Mouse (Mus musculus) kidney, embryonic 14.5 days (tissue): ENCODE results near the gene Mef2a. TPM values are rescaled to one million over a fixed set of nuclear protein-coding genes. Genes with fewer than 3 reads are reported as not detected.

Experiments
- ATAC-seq: fragments of 200-750 bp; cut with Nextera tagmentation; 2 replicates; pipeline ENCODE4 v1.8.0; 2017; ENCODE audit warnings: moderate number of reproducible peaks, mild to moderate bottlenecking, moderate TSS enrichment, moderate library complexity; ENCODE audit not compliant: low FRiP score, low TSS enrichment
- H3K27ac ChIP-seq: fragments of 300-500 bp; sonication (generic); 2 replicates; pipeline ENCODE4 v1.5.1; 2014; ENCODE audit warnings: low read depth, mild to moderate bottlenecking, low read length, moderate library complexity, mixed read lengths
- H3K27me3 ChIP-seq: fragments of 300-500 bp; sonication (generic); 2 replicates; pipeline ENCODE4 v1.6.1; 2014; ENCODE audit warnings: mild to moderate bottlenecking, low read length; ENCODE audit not compliant: control insufficient read depth, insufficient read depth
- H3K36me3 ChIP-seq: fragments of 300-500 bp; sonication (generic); 2 replicates; pipeline ENCODE4 v1.6.1; 2014; ENCODE audit warnings: low read length, mixed read lengths; ENCODE audit not compliant: control insufficient read depth, insufficient read depth
- H3K4me1 ChIP-seq: fragments of 300-500 bp; sonication (generic); 2 replicates; pipeline ENCODE4 v1.6.1; 2014; ENCODE audit warnings: low read length, mixed read lengths; ENCODE audit not compliant: control insufficient read depth, insufficient read depth
- H3K4me2 ChIP-seq: fragments of 300-500 bp; sonication (generic); replicated peaks from 2 replicates; pipeline ENCODE4 v1.6.1; 2014; ENCODE audit warnings: low read depth, mild to moderate bottlenecking, low read length
- H3K4me3 ChIP-seq: fragments of 300-500 bp; sonication (generic); 2 replicates; pipeline ENCODE4 v1.5.1; 2014; ENCODE audit warnings: mild to moderate bottlenecking, low read length
- H3K9ac ChIP-seq: fragments of 300-500 bp; sonication (generic); 2 replicates; pipeline ENCODE4 v1.6.1; 2014; ENCODE audit warnings: low read depth, mild to moderate bottlenecking, low read length, moderate library complexity
- H3K9me3 ChIP-seq: fragments of 300-500 bp; sonication (generic); 2 replicates; pipeline ENCODE4 v1.6.1; 2016; ENCODE audit warnings: low read length; ENCODE audit not compliant: control insufficient read depth
- WGBS: fragments of 180-500 bp; shearing (Covaris S2); extraction: QIAGEN DNeasy Blood & Tissue Kit; methylation state at CpG from one replicate; pipeline ENCODE4 v1.1.7; 2014; 5-methylcytosine and 5-hydroxymethylcytosine counted together
- polyA plus RNA-seq: library from polyadenylated mRNA; unstranded; fragments of >200 nt; fragmentation: Nextera tagmentation; extraction: Ambion mirVana; gene quantifications from 2 replicates; pipeline ENCODE4 v1.2.1, GENCODE M21; 2014

Mef2a gene
- polyA plus RNA-seq, 1 experiment from 2014 or later = 45.6 TPM

GRCm38 (mm10) chr7:67230221-67230620 lies 142.4 kb downstream of the Mef2a start:
- WGBS = 94% methylated on average over 3 of the region's 3 CpGs
- no peak for ATAC-seq

GRCm38 (mm10) chr7:67229701-67230100 lies 143.0 kb downstream of the Mef2a start:
- Histone ChIP-seq H3K9ac (no peak overlapping the region), H3K27me3 (no peaks in the 10 kb centered on the region), H3K4me2 (no peak overlapping the region), H3K4me1 (no peaks in the 10 kb centered on the region), H3K9me3 (no peaks in the 10 kb centered on the region), H3K27ac (no peak overlapping the region), H3K36me3 (peaks cover 31% of the 10 kb centered on the region), H3K4me3 (no peak overlapping the region)
- ATAC-seq = no peak
- WGBS = 81% methylated on average over 3 of the region's 3 CpGs

More at GRCm38 (mm10) chr7:67230221-67230620, 142.4 kb downstream of the Mef2a start:
- Histone ChIP-seq H3K27me3 (no peaks in the 10 kb centered on the region), H3K4me3 (no peak overlapping the region), H3K9ac (no peak overlapping the region), H3K4me2 (no peak overlapping the region), H3K4me1 (no peaks in the 10 kb centered on the region), H3K27ac (no peak overlapping the region), H3K9me3 (no peaks in the 10 kb centered on the region), H3K36me3 (peaks cover 36% of the 10 kb centered on the region)

DNA sequence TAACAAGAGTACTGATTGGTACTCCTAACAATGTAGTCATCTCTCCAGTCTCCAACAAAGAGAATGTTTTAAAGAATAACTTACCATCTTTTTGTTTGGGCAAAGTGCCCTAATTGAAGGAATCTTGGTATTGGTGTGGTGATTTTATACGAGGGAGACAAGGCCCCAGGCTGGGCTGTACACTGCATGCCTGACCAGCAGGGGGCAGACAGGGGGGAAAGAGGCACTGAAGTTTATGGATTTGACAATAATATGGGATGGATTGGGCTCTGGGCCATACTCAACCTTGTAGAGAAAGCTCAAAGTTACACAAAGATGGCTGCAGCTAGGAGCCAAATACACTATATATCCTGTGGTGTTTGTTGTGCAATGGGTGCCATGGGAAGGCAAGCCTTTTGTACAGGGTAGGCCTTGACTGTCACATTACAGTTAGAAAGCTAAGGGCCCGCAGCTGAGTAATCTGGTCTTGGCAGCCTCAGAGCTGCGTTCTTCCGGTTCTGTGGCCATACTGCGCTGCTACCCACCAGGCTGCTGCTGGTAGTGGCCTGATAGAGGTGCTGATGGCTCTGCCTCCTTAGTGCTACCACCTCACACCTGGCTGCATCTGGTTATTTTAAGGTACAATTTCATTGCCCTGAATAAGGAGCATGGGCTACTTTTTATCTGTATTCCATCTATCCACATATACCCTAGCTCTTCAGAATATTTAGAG lies 143.6 kb downstream of the Mef2a start:
- H3K4me2 ChIP-seq = no peak overlapping the region
- peaks cover 25% of the 10 kb centered on the region for H3K36me3 ChIP-seq
- WGBS = 86% methylated on average over 5 of the region's 5 CpGs
- no peak overlapping the region for H3K27ac ChIP-seq
- H3K4me3 ChIP-seq = no peak overlapping the region
- no peak for ATAC-seq
- H3K9me3 ChIP-seq = no peaks in the 10 kb centered on the region
- H3K27me3 ChIP-seq = no peaks in the 10 kb centered on the region
- H3K4me1 ChIP-seq = no peaks in the 10 kb centered on the region
- no peak overlapping the region for H3K9ac ChIP-seq

- 81% methylated on average over 3 of the region's 3 CpGs for WGBS
- peaks cover under 1% of the 10 kb centered on the region; the same call in 1 of the 2 replicates for H3K4me1 ChIP-seq
- no peaks in the 10 kb centered on the region for H3K9me3 ChIP-seq
These were observed 144.3 kb downstream of the Mef2a start for GRCm38 (mm10) chr7:67228390-67228789.

GRCm38 (mm10) chr7:67227538-67227937 lies 145.1 kb downstream of the Mef2a start:
- 81% methylated on average over 1 of the region's 1 CpGs for WGBS
- Histone ChIP-seq H3K27ac (no peak overlapping the region), H3K27me3 (no peaks in the 10 kb centered on the region), H3K9me3 (no peaks in the 10 kb centered on the region), H3K4me1 (peaks cover 7% of the 10 kb centered on the region; the same call in 1 of the 2 replicates), H3K36me3 (peaks cover 19% of the 10 kb centered on the region), H3K9ac (no peak overlapping the region), H3K4me2 (no peak overlapping the region), H3K4me3 (no peak overlapping the region)
- ATAC-seq = no peak

More at GRCm38 (mm10) chr7:67228390-67228789, 144.3 kb downstream of the Mef2a start:
- no peak overlapping the region for H3K27ac ChIP-seq
- no peaks in the 10 kb centered on the region for H3K27me3 ChIP-seq
- no peak overlapping the region for H3K4me2 ChIP-seq
- no peak overlapping the region for H3K4me3 ChIP-seq
- no peak for ATAC-seq
- H3K36me3 ChIP-seq = peaks cover 25% of the 10 kb centered on the region
- H3K9ac ChIP-seq = no peak overlapping the region

DNA sequence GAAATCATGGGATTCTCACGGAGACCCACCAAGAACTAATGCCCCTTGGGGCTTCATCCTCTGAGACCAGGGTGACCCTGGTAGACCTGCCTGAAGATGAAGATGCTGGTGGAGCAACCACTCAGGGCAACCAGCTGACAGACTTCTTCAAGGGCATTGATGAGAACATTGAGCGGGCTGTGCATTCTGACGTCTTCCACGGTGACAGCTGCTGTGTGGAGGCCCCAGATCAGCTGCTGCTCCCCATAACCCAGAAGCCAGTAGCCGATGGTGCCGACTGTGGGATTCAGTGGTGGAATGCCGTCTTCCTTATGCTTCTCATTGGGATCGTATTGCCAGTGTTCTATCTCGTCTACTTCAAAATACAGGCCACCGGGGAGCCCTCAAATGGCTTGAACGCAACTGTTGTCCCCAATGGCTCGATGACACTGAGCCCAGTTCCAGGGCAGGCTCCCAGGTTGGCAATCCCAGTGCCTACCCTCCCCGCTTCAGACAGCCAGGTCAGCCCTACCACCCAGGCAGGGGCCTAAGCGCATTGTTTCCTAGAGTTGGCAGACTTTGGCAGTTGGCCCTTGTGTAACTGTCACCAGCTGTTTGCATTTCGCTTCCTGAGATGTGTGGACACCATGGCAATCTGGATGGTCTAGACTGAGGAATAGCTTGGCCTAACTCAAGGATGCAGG lies 146.6 kb downstream of the Mef2a start:
- WGBS = 93% methylated on average over 15 of the region's 15 CpGs

DNA sequence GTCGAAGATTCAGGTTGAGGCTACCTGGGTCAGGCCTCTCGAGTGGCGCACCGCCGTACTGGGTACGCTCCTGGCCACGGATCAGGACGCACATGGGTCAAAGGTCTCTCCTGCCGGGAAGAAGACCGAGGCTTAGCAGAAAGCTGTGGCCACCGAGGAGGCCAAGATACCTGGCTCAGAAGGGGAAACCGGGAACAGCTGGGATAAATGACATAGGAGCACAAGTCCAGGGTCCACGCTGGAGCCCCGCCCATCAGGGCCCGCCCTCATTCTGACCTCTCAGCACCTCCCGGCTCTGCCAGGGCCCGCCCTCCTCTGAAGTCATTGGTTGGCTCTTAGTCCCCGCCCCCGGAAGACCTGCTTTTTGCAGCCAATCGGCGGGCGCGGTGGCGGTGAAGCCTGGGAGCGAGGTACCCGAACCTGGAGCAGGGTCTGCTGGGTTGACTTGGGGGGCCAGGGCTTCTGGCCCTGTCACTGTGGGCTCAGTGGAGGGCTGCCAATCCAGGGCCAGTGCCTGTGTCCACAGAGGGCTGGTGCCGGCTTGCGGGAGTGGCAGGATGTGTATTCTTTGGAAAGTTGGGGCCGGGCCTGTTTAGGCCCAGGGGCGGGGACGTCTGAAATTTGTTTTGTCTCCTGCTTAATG lies 150.3 kb downstream of the Mef2a start, which contains the start of gene Lysmd4:
Gene Lysmd4, plus strand, starts transcription at position 325 of the 643 bp plus-strand sequence.
- Histone ChIP-seq H3K27ac (no peak within 1 kb of the TSS), H3K27me3 (no peaks in the 10 kb centered on the region), H3K4me3 (peak within 1 kb of the TSS; percentile 89), H3K4me1 (peaks cover 7% of the 10 kb centered on the region; the same call in 1 of the 2 replicates), H3K4me2 (peak within 1 kb of the TSS; percentile 84), H3K9me3 (no peaks in the 10 kb centered on the region), H3K9ac (peak within 1 kb of the TSS; percentile 63), H3K36me3 (peaks cover 11% of the 10 kb centered on the region)
- 4% methylated on average over 31 of the region's 31 CpGs for WGBS
- peak; percentile 98 for ATAC-seq

More for the DNA sequence above, 146.6 kb downstream of the Mef2a start:
- Histone ChIP-seq H3K4me1 (peaks cover 7% of the 10 kb centered on the region; the same call in 1 of the 2 replicates), H3K4me2 (no peak overlapping the region), H3K4me3 (no peak overlapping the region), H3K9ac (no peak overlapping the region), H3K27me3 (no peaks in the 10 kb centered on the region), H3K27ac (no peak overlapping the region), H3K36me3 (peaks cover 11% of the 10 kb centered on the region), H3K9me3 (no peaks in the 10 kb centered on the region)
- no peak for ATAC-seq

DNA sequence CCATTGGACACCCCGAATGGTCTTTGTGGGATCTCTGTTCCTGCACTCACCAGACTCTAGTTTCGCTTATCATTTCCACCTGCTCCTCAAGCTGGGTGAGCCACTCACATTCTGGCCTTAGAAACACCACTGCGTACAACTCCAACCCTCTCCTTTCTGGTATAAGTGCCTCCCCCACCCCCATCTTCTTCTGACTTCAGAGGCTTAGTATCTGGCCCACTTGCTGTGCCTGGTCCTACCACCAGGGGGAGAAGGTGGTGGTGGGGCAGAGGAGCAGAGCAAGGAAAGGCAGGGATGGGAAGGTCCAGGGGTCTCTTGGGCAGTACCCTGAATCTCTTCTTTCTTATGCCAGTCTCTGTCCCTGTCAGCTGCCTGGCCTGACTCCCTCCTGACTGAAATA lies 155.6 kb downstream of the Mef2a start:
- 81% methylated on average over 3 of the region's 3 CpGs for WGBS
- Histone ChIP-seq H3K36me3 (no peaks in the 10 kb centered on the region), H3K9me3 (no peaks in the 10 kb centered on the region), H3K9ac (no peak overlapping the region), H3K4me3 (no peak overlapping the region), H3K4me1 (no peaks in the 10 kb centered on the region), H3K27ac (no peak overlapping the region), H3K27me3 (no peaks in the 10 kb centered on the region), H3K4me2 (no peak overlapping the region)
- ATAC-seq = no peak
